Mouse (Mus musculus) heart, adult 18-20 months (tissue): ENCODE measurements at regions not wholly inside any gene's neighbourhood (a gene's known extent, or its start where the extent isn't known, plus 50 kb on each side); places are given as distances from the start of the nearest gene placed in this dataset.

Source experiments
- DNase-seq, 2 experiments: peaks; one replicate each; pipeline ENCODE4 v3.0.0; 2021 to 2022; ENCODE audit warnings: mixed read lengths in 1 of 2

- DNase-seq: no peak
These were observed 309.5 kb downstream of the Irx1 start for GRCm38 (mm10) chr13:71653939-71654467.

- no peak for DNase-seq
These were observed 310.1 kb downstream of the Irx1 start for GRCm38 (mm10) chr13:71653212-71653938.

GRCm38 (mm10) chr13:71649876-71650275 is 313.6 kb downstream of the Irx1 start:
- no peak for DNase-seq

GRCm38 (mm10) chr13:71649031-71649430 is 314.5 kb downstream of the Irx1 start:
- DNase-seq: no peak

- no peak for DNase-seq
These were observed 332.1 kb downstream of the Irx1 start for GRCm38 (mm10) chr13:71631447-71631846.

GRCm38 (mm10) chr13:71617198-71617597 is 346.3 kb downstream of the Irx1 start:
- no peak for DNase-seq

GRCm38 (mm10) chr13:71612393-71613179 is 350.9 kb downstream of the Irx1 start:
- DNase-seq: no peak

- DNase-seq: no peak
These were observed 381.0 kb downstream of the Irx1 start for GRCm38 (mm10) chr13:71582486-71582885.

- DNase-seq: no peak
These were observed 397.6 kb downstream of the Irx1 start for GRCm38 (mm10) chr13:71565895-71566294.

GRCm38 (mm10) chr13:71565388-71565787 is 398.1 kb downstream of the Irx1 start:
- no peak for DNase-seq

- no peak for DNase-seq
These were observed 404.9 kb downstream of the Irx1 start for GRCm38 (mm10) chr13:71558477-71559215.

- DNase-seq: no peak
These were observed 408.1 kb downstream of the Irx1 start for GRCm38 (mm10) chr13:71555471-71555870.

GRCm38 (mm10) chr13:71550109-71550508 is 413.4 kb downstream of the Irx1 start:
- DNase-seq: no peak

- no peak for DNase-seq
These were observed 414.2 kb downstream of the Irx1 start for GRCm38 (mm10) chr13:71549206-71549831.

GRCm38 (mm10) chr13:71538226-71538625 is 425.3 kb downstream of the Irx1 start:
- no peak for DNase-seq

GRCm38 (mm10) chr13:71532796-71533351 is 430.6 kb downstream of the Irx1 start:
- no peak for DNase-seq

GRCm38 (mm10) chr13:71529397-71530122 is 434.0 kb downstream of the Irx1 start:
- DNase-seq: no peak

GRCm38 (mm10) chr13:71517776-71518175 is 445.7 kb downstream of the Irx1 start:
- DNase-seq: no peak

- no peak for DNase-seq
These were observed 450.3 kb downstream of the Irx1 start for GRCm38 (mm10) chr13:71513204-71513603.

GRCm38 (mm10) chr13:71507956-71508401 is 455.5 kb downstream of the Irx1 start:
- DNase-seq: no peak

- DNase-seq: no peak
These were observed 456.0 kb downstream of the Irx1 start for GRCm38 (mm10) chr13:71507421-71507931.
